Mouse (Mus musculus) adrenal gland, adult 8-10 months (tissue): ENCODE data around the gene Rgp1. TPM values are rescaled to one million over a fixed set of nuclear protein-coding genes. Genes with fewer than 3 reads are reported as not detected.
"Not testable (repeated sequence)": the region's sequence is repeated elsewhere in the genome, so short reads cannot be mapped to it uniquely, and the experiment has no call there.

Experiments used
- DNase-seq: peaks from one replicate; pipeline ENCODE4 v3.0.0; 2022
- total RNA-seq, 4 experiments: library from RNA; stranded (reverse); gene quantifications; 2 replicates each; pipeline ENCODE4 v1.2.4; 2022

The Rgp1 gene
- total RNA-seq, 4 experiments from 2014 or later = 41.0 to 66.1 (median 56.9) TPM

- no peak for DNase-seq
Observed at GRCm38 (mm10) chr4:43562769-43563600, 15.5 kb upstream of the Rgp1 start.

DNA sequence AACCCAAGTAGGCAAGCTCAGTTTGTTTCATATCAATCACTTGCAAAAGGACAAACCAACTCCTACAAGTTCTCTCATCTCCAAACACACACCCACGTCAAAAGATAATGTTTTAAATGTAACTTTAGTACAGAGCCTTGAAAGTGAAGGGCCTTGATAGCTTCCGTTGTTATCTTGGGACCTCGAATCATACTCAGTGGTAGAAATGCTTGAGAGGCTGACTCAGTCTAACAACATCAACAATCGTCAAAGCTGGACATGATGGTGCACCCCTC lies 15.0 kb upstream of the Rgp1 start:
- DNase-seq = no peak

GRCm38 (mm10) chr4:43564231-43564630 lies 14.3 kb upstream of the Rgp1 start:
- no peak for DNase-seq

DNA sequence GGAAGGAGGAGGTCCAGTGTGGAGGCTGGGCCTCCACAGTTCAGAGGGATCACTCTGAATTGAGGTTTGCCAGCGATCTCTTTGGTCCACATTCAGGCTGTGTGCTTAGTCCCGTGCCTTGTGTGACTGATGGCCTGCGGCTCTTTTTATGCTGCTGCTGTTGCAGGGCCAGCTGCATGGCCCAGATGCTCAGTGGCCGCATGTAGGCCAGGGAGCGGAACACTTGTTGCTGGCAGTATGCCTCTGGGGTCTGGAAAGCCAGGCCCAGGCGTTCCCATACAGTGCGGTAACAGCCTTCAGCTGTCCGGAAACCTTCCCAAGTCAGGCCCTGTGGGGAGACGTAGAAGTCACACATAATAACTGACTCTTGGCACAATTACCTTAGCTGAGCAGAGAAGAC lies 11.4 kb upstream of the Rgp1 start:
- DNase-seq = no peak

DNA sequence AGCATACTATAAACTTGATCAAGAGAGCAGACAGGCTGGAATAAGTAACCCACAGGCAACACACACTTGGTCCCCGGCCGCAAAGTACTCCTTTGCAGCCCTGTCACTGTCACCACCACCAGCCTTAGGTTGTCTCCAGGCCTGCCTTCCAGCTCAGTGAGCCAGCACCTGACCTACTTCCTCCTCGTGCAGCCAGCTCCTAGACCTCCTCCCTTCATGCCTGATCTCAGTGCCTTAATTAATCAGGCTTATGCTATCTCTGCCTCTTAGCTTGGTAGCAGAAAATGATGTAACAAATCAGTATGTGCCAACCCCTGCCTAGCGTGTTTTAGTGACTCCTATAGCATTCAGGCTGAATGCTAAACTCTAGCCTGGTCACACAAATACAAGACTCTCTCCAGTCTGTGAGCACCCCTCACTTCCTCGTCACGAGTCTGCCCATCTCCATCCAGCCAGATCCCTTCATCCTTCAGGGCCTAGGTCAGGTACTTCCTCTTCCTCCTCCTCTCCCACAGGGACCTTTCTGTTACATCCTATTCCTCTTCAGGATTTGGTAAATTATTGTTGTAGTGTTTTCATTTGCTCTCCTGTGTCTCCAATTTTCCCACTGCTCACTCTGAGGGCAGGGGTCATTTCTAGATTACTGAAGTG lies 7.0 kb upstream of the Rgp1 start:
- no peak for DNase-seq

DNA sequence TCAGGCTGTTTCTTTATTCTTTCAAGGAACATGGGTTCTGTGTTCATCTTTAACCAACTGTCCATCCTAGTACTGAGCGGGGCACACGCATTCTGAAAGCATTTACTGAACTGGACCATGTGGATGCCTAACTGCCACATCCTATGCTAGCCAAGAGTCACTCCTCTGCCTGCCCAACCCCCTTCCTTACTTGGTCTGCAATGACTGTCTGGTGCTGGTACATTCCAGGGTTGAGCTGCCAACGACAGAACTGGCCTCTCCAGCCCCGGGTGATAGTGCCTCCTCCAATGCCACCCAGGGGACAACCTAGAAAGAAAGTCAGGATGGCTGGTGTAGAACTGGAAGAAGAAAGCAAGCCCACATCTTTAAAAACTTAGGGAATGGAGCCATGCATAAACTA lies 5.0 kb upstream of the Rgp1 start:
- no peak for DNase-seq

- no peak for DNase-seq
Observed at GRCm38 (mm10) chr4:43575356-43575755, 3.2 kb upstream of the Rgp1 start.

DNA sequence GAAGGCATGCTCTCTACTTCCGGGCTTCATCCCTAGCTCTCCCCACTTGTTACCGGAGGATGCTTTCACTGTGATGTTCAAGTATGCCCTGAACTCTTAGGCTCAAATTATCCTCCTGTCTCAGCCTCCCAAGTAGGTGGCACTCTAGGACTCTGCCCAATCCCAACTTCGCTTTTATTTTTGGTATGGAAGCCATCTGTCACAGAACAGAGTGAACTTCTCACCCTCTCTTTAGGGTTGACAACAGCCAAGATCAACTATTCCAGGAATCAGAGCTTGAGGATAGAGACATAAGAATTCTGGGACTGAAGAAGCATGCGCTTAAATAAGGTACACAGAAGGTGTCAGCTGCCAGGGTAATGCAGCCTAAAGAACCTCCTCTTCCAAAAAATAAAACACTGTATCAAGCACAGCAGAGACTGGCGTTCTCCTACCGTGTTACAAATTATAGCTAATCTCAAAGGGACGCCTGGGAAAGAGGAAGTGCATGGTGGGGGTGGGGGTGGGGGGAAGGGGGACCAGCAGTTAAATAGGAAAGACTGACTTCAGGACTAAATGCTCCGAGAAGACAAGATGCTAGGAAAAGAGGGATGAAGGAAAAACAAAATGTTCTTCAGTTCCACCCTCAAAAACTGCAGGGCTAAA lies 1.2 kb upstream of the Rgp1 start:
- DNase-seq = no peak

- DNase-seq = no peak
Observed at GRCm38 (mm10) chr4:43579256-43579655, 741 bp downstream of the Rgp1 start.

GRCm38 (mm10) chr4:43579731-43580130 lies 1.2 kb downstream of the Rgp1 start:
- DNase-seq = no peak

DNA sequence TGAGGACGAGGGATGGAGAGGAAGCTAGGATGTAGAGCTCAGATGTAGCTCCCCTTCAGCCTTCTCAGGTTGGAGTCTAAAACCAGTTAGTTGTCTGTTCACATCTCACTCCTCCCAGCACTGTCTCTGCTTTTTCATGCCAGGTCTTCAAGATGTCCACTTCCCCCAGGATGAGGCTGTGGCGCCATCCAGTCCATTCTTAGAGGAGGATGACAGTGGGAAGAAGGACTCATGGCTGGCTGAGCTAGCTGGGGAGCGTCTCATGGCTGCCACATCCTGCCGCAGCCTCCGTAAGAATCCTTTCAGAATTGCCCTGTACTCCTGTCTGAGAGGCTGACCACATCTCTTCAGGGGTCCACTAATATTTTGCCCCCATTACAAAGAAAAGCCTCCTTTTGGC lies 2.2 kb downstream of the Rgp1 start:
- no peak for DNase-seq

DNA sequence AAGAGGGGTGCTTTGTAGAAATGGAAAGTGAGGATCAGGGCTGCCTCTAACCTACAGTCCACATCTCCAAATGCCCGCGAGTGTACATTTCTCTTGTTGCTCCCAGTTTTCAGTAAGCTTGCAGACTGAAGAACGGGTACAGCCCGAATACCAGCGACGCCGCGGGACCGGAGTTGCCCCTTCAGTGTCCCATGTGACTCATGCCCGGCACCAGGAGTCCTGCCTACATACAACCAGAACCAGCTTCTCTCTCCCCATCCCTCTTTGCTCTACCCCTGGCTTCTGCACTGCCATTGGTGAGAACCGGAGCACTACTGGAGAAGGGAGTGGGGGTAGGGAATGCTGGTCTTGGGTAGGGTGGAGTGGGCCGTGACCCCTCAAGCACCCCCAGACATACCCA lies 2.9 kb downstream of the Rgp1 start:
- no peak for DNase-seq

- DNase-seq = no peak
Observed at GRCm38 (mm10) chr4:43582241-43582640, 3.7 kb downstream of the Rgp1 start.

GRCm38 (mm10) chr4:43583421-43583820 lies 4.9 kb downstream of the Rgp1 start:
- no peak for DNase-seq

DNA sequence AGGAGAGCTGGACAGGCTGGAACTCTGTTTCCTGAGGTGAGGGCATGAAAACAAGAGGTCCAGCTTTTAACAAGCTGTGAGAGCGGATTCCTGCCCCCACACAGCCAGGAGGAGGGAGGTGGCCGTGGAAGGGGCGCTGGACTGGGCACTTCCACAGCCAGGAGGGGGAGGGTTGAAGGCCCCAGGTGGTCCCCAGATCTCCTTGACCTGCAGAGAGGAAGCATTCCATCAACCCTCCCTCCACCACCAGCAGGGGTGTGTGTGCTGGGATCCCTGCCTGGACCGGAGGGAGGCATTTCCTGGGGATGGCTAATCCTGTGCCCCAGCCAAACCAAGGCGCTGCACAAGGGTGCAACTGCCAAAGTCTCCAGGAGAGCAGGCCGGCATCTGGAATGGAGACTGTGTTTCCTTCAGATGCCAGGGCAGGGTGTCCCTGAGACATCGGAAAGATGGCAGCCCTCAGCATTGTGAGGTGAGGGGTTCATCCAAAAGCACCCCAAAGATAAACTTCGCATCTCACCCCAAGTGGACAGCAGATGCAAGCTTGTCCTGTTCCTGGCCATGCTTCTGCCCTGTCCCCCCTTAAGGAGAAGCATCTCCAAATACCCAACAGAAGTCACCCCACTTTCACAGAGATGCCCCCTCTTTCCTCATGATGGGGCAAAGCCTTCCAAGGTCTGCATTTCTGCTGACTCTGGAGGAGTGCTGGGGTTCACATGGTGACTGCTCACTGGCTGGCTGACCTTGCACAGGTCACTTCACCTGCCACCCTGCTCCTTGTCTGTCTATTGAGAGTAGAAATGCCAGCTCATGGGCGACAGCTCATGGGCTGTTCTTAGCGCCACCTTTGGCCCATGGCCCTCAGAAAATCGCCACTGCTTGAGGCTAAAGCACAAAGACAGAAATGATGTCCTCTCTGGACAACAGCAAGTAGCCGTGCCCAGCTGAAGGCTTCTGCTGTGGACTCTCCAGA lies 6.2 kb downstream of the Rgp1 start, which contains the start of gene Msmp:
Gene Msmp (minus strand): TSS at position 51 of the 973 bp plus-strand sequence.
- DNase-seq = no peak

GRCm38 (mm10) chr4:43585682-43586081 lies 7.2 kb downstream of the Rgp1 start:
- no peak for DNase-seq

- DNase-seq = no peak
Observed at GRCm38 (mm10) chr4:43586411-43586810, 7.9 kb downstream of the Rgp1 start.

DNA sequence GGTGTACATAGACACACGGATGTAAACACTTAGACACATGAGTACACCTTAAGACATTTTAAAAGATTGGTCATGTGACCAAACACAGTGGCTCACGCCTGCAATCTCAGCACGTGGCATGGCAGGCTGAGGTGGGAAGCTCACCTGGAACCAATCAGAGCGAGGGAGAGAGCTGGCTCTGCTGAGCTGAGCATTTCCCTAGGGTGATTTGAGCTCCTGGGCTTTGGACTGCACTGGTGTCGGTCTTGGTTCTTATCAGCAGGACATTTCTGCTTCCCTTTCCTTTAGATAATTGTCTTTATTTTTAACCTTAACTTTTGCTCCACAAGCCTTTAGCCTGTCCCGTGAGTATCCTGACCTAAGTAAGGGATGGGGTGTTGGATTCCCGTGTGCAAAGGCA lies 9.2 kb downstream of the Rgp1 start:
- no peak for DNase-seq

DNA sequence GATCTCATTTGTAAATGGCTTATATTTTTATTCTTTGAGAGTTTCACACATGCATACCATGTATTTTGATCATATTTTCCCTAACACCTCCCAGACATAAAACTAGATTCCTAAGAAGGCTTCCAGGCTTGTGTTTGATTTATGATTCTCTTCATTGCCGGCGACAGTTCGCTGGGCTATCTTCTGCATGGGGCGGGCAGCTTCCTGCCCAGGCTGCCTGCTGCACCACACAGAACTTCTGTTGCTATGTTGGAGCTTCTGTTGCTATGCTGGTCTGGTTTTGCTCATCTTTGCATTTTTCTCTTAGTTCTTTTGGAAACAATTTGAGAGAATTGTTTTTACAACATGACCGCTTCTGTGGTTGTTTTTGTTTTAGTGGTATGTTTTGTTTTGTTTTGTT lies 13.0 kb downstream of the Rgp1 start:
- no peak for DNase-seq

DNA sequence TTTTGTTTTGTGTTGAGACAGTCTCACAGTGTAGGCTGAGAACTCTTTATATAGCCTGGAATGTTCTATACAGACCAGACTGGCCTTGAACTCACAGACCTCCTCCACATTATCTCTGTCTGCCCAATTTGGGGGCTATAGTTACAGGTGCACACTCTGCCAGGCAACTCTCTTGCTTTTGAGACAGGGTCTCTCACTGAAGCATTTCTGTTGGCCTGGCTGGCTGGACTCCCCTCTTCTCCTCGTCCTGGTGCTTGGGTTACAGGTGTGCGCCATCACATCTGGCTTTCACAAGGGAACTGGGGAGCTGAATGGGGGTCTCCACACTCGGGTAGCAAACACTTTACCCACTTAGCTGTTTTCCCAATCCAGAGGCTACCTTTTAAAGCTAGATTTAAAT lies 13.4 kb downstream of the Rgp1 start:
- no peak for DNase-seq

DNA sequence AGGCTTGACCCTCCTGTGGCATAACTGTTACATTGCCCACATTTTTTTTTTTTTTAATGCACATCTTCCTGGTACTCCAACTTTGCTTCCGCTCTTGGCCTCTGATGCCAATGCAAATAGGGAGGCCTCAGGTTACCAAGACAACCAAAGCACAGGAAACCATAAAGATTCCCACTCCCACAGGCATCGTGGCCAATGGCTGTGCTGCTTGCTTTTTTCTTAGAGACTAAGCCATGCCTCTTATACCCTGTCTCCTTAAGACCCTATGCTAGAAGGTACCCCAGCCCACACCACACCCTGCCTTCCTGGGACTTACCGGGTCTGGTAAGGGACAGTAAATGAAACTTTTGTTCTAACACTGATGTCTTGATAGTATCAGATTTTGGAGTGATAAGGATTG lies 14.9 kb downstream of the Rgp1 start:
- no peak for DNase-seq

DNA sequence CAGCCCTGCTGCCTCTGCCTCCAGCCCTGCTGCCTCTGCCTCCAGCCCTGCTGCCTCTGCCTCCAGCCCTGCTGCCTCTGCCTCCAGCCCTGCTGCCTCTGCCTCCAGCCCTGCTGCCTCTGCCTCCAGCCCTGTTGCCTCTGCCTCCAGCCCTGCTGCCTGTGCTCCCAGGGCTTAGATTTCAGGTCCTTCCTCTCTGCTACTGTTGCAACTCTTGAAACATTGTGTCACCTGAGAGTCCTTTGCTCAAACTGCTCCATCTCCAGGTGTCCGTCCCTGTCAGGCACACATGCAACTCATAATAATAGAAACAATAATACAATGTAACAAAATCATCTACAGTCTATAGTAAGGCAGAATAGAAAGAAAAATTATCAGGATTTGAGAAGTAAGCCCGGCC lies 18.1 kb downstream of the Rgp1 start:
- DNase-seq = not testable (repeated sequence)

DNA sequence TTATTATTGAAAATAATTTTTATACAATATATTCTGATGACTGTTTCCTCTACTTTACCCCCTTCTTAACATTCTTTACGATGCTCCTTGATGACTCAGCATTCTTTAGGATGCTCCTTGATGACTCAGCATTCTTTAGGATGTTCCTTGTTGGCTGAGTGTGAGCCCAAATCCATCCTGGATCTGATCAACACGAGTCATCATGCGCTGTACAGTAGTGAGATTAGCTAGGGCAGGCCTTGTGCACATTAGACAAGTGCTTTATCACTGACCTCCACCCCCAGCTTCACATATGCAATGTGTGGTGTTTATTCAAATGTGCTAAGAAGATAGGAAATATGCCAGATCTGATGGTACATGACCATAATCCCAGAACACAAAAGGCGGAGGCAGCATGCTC lies 19.7 kb downstream of the Rgp1 start:
- no peak for DNase-seq
